Mouse (Mus musculus): ENCODE results near the gene Bnip2.

The Bnip2 gene

GRCm38 (mm10) chr9:70047839-70048238, 58.6 kb downstream of the Bnip2 start:
- DNase-seq (ENCODE audit: low read depth, low spot score): no peak

DNA sequence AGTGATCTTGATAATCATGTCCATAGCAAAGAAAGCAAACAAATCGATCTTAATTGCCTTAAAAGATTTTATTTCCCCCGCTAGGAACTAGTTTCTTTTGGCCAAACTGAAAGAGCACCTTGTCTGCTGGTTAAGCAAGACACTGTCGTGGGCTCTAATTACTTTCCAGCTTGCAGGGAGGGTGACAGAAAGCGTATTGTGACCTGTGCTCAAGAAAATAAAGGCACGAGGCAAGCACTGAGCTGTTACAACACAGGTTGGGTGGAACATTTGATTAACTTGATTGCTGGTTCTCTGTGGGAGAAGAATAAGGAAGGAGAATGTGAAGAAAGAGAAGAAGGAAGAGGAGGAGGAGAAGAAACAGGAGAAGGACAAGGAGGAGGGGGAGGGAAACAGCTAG, 59.0 kb downstream of the Bnip2 start:
- DNase-seq (ENCODE audit: low read depth, low spot score): no peak

DNA sequence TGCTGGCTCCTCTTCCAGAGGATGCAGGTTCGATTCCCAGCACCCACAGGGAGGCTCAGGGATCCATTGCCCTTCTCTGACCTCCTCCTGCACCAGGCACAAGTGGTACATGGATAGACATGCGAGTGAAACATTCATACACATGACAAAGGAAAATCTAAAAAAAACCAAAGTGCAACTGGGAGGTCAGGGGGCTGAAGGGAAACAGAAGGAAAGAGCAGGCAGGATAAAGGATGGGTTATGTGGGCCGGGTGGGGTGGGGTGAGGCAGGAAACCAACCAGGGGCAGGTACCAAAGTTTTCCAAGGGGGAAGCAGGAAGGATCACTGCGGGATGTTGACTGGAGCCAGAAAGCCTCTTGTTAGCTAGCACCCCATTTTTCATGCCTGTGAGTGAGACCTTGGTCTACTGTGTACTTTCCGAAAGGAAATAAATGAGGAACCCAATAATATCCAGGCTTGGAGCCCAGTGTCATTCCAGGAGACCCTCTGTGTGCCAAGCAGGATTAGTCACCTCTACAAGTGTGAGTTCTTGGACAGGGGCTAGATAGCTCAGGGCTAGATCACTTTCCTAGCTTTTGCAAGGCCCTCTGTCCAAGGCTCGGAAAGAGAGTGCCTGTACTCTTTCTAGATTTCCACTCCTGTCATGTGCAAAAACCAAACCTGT, 59.6 kb downstream of the Bnip2 start:
- DNase-seq (ENCODE audit: low read depth, low spot score): no peak

GRCm38 (mm10) chr9:70049416-70049783, 60.1 kb downstream of the Bnip2 start:
- no peak for DNase-seq (ENCODE audit: low read depth, low spot score)

- DNase-seq (ENCODE audit: low read depth, low spot score): no peak
Observed at GRCm38 (mm10) chr9:70049839-70050238, 60.6 kb downstream of the Bnip2 start.

DNA sequence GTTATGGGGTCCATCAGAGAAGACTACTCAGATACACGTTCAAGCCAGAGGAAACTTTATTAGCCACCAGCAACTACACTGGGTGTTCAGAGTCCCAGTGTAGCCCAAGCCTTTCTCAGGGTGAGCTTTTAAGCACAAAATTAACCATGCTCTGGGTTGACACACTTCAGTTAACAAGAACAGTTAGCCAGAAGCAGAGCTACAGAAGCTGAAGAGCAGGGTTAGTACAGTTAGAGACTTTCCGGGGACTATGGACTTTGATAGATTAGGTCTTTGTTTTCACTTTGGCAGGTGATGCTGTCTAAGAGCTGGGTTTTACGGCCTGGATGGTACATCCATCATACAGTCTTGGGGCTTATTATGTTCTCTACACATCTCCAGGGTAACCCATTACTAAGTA, 63.5 kb downstream of the Bnip2 start:
- no peak for DNase-seq (ENCODE audit: low read depth, low spot score)

DNA sequence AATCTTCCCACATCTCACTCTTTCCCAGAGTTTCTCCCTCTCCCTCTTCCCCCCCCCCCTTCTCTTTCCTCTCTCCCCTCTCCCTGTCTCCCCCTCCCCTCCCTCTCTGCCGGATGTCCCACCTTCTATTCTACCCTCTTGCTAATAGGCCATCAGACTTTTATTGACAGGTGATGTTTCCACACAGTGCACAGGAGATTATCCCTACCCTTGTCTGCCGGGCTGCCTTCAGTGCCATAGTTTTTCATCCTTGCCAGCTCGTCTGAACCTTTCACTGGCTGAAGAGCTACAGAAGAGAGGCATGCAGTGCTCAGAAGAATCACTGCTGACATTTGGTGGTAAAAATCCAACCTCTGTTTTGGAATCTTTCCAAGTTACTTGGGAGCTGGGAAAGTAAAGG, 64.1 kb downstream of the Bnip2 start:
- no peak for DNase-seq (ENCODE audit: low read depth, low spot score)
